Mouse (Mus musculus) thymus, adult 2 months (tissue): ENCODE results near the gene Phf20.

Source experiments
- CTCF ChIP-seq: fragments of 200-500 bp; IDR thresholded peaks from 2 replicates; pipeline ENCODE4 v1.5.1; 2012; ENCODE audit warnings: mild to moderate bottlenecking, control low read depth, low read length, moderate library complexity, borderline replicate concordance; ENCODE audit not compliant: control insufficient read depth, poor library complexity, insufficient read depth; ENCODE audit errors: extremely low read depth
- POLR2A ChIP-seq: fragments of 200-500 bp; IDR thresholded peaks from 2 replicates; pipeline ENCODE4 v1.6.1; 2012; ENCODE audit warnings: mild to moderate bottlenecking, low read length, control low read depth, moderate library complexity; ENCODE audit not compliant: control insufficient read depth, poor library complexity, insufficient read depth; ENCODE audit errors: extremely low read depth

- TF ChIP-seq CTCF (no peak), POLR2A (no peak)
These were observed 156.3 kb downstream of the Phf20 start for GRCm38 (mm10) chr2:156352413-156353165.
